Mouse (Mus musculus) olfactory bulb, adult 2 months (tissue): ENCODE results near the gene Rab3ip.

Source experiments
- CTCF ChIP-seq: fragments of 200-500 bp; IDR thresholded peaks from 2 replicates; pipeline ENCODE4 v1.5.1; 2012; ENCODE audit warnings: low read depth, mild to moderate bottlenecking, low read length, moderate library complexity; ENCODE audit not compliant: insufficient read depth
- POLR2A ChIP-seq: fragments of 200-500 bp; IDR thresholded peaks from 2 replicates; pipeline ENCODE4 v1.6.1; 2012; ENCODE audit warnings: mild to moderate bottlenecking, low read depth, low read length, moderate library complexity; ENCODE audit not compliant: insufficient read depth

DNA sequence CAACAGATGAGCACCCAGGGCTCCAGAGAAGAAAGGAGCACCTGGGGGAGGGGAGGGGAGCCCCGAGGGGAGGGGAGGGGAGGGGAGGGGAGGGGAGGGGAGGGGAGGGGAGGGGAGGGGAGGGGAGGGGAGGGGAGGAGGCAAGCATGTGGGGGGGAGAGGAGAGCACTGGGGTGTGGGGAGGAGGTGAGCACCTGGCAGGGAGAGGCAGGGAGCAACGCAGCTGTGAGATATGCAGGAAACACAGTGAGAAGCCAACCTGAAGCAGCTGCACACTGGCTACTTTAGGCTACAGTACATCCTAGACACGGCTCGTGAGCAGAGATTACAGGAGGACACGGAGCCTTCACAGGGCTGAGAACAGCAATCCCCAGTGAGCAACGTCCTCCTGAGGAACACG is 19.6 kb downstream of the Rab3ip start:
- no peak for TF ChIP-seq POLR2A
- TF ChIP-seq CTCF: no peak
